In genomic region chr6:124964638-124965037, GRCm38 (mm10) we compare ENCODE assay signal across 8 mouse cellular contexts. TPM values are rescaled to one million over a fixed set of nuclear protein-coding genes. Genes with fewer than 3 reads are reported as not detected.
A peak's percentile ranks its signal among the peaks of the same experiment; 100 is the strongest.
DNase-seq lines count a peak whose midpoint lies in the region; ATAC-seq and TF ChIP-seq lines count a peak whose summit lies in the region.

No protein-coding gene starts in this region.

- H3K79me2 ChIP-seq in CH12.LX (replicated peaks; ENCODE audit: control insufficient read depth, extremely low read depth, insufficient read depth, poor library complexity, severe bottlenecking), result peaks cover 26% of the 10 kb centered on the region

- ATAC-seq in forebrain, embryonic 11.5 days (replicated peaks; ENCODE audit: low FRiP score), result peak; percentile 28
- ATAC-seq in liver, embryonic 11.5 days (replicated peaks; ENCODE audit: low FRiP score), result peak; percentile 21; the same call in 1 of the 2 replicates

- TF ChIP-seq RAD21 in CH12.LX (IDR thresholded peaks at IDR 0.05; ENCODE audit: low read depth, low read length), result no peak

- TF ChIP-seq CTCF in gastrocnemius, adult 2 months (IDR thresholded peaks at IDR 0.05), result no peak
- TF ChIP-seq CTCF in CH12.LX (conservative IDR thresholded peaks at IDR 0.05 in 1 of 2, IDR thresholded peaks at IDR 0.05 in 1 of 2; ENCODE audit: low read depth in 2 of 2, low read length in 2 of 2), result no peak
- TF ChIP-seq CTCF in small intestine, adult 2 months (IDR thresholded peaks at IDR 0.05; ENCODE audit: extremely low read depth, insufficient read length, insufficient replicate concordance, low read depth, low read length), result no peak

- dilution Hi-C loops in CH12.LX (cut with MboI; ENCODE audit: extremely low pct_ligation_motif_present, extremely low pct_unique_long_range_greater_than_20kb, low sequenced_read_pairs), result no loop called here

- H3K4me3 ChIP-seq in gastrocnemius, adult 2 months, result peak overlapping the region; percentile 92
- H3K4me3 ChIP-seq in CH12.LX (replicated peaks in 1 of 3; ENCODE audit: low read depth in 2 of 3, low read length in 2 of 3, poor library complexity in 1 of 3), result peak overlapping the region; percentile 69 to 86 (median 84)
- H3K4me3 ChIP-seq in forebrain, embryonic 11.5 days (ENCODE audit: low read depth, low read length), result peak overlapping the region; percentile 78
- peak overlapping the region; percentile 85 for H3K4me3 ChIP-seq in liver, embryonic 11.5 days (ENCODE audit: low read depth, low read length)
- H3K4me3 ChIP-seq in small intestine, adult 2 months (ENCODE audit: low read depth, low read length), result peak overlapping the region; percentile 88

- H3K27ac ChIP-seq in gastrocnemius, adult 2 months, result peak overlapping the region; percentile 94
- peak overlapping the region; percentile 69 for H3K27ac ChIP-seq in CH12.LX (ENCODE audit: insufficient read depth, low read depth)
- H3K27ac ChIP-seq in forebrain, embryonic 11.5 days (ENCODE audit: low read depth, low read length), result no peak overlapping the region
- peak overlapping the region; percentile 94 for H3K27ac ChIP-seq in liver, embryonic 11.5 days (ENCODE audit: low read depth, low read length)
- H3K27ac ChIP-seq in small intestine, adult 2 months (ENCODE audit: insufficient read depth, low read depth, low read length), result peak overlapping the region; percentile 83; the same call in 1 of the 2 replicates

- H3K4me2 ChIP-seq in CH12.LX (ENCODE audit: insufficient read depth, low read depth, poor library complexity, severe bottlenecking), result peak overlapping the region; percentile 65
- peak overlapping the region; percentile 92 for H3K4me2 ChIP-seq in forebrain, embryonic 11.5 days (ENCODE audit: low read depth, low read length, severe bottlenecking)
- H3K4me2 ChIP-seq in liver, embryonic 11.5 days, result peak overlapping the region; percentile 96

- H3K36me3 ChIP-seq in CH12.LX (replicated peaks in 1 of 2; ENCODE audit: control insufficient read depth in 1 of 2, insufficient read depth in 1 of 2, low read length in 1 of 2), result peaks cover 26 to 58% of the 10 kb centered on the region in 2 experiments
- peaks cover 4% of the 10 kb centered on the region; the same call in 1 of the 2 replicates for H3K36me3 ChIP-seq in forebrain, embryonic 11.5 days (ENCODE audit: control insufficient read depth, insufficient read depth, low read length)
- peaks cover 16% of the 10 kb centered on the region; the same call in 1 of the 2 replicates for H3K36me3 ChIP-seq in liver, embryonic 11.5 days (ENCODE audit: control insufficient read depth, insufficient read depth, low read length)
- peaks cover 14% of the 10 kb centered on the region for H3K36me3 ChIP-seq in small intestine, adult 2 months (ENCODE audit: control insufficient read depth, insufficient read depth, low read length)

- H3K9ac ChIP-seq in CH12.LX (ENCODE audit: insufficient read depth, low read depth), result peak overlapping the region; percentile 73
- H3K9ac ChIP-seq in forebrain, embryonic 11.5 days (ENCODE audit: low read length), result peak overlapping the region; percentile 95
- H3K9ac ChIP-seq in liver, embryonic 11.5 days (ENCODE audit: low read depth, low read length), result peak overlapping the region; percentile 94

- DNase-seq in gastrocnemius, adult 2 months, result no peak
- no peak for DNase-seq in gastrocnemius, postnatal 36 days
- peak; percentile 49 for DNase-seq in CH12.LX (ENCODE audit: extremely low read depth)
- no peak for DNase-seq in forebrain, embryonic 11.5 days (ENCODE audit: low spot score)
- no peak for DNase-seq in liver, embryonic 11.5 days (ENCODE audit: low spot score)
- no peak for DNase-seq in cerebellum, adult 18-20 months
- no peak for DNase-seq in B cell, adult 2 months

- 44% methylated on average over 16 of the region's 16 CpGs for WGBS in forebrain, embryonic 11.5 days
- WGBS in liver, embryonic 11.5 days, result 25% methylated on average over 16 of the region's 16 CpGs
- 11% methylated on average over 16 of the region's 16 CpGs for WGBS in small intestine, adult 2 months

- H3K4me1 ChIP-seq in CH12.LX (ENCODE audit: control insufficient read depth in 1 of 2, insufficient read depth in 2 of 2), result peaks cover 2 to 28% of the 10 kb centered on the region in 2 experiments; a peak in 3 of 4 replicates
- peaks cover 7% of the 10 kb centered on the region; the same call in 1 of the 2 replicates for H3K4me1 ChIP-seq in forebrain, embryonic 11.5 days (replicated peaks; ENCODE audit: control insufficient read depth, insufficient read depth, low read length)
- peaks cover 13% of the 10 kb centered on the region for H3K4me1 ChIP-seq in liver, embryonic 11.5 days (replicated peaks; ENCODE audit: control insufficient read depth, insufficient read depth, low read length)
- peaks cover 7% of the 10 kb centered on the region for H3K4me1 ChIP-seq in small intestine, adult 2 months (ENCODE audit: control insufficient read depth, insufficient read depth, insufficient read length, low read length)

- in situ Hi-C loops in CH12.LX (cut with MboI; ENCODE audit: low pct_ligation_motif_present, low pct_unique_long_range_greater_than_20kb, low sequenced_read_pairs), result no loop called here

- H3K27me3 ChIP-seq in CH12.LX (replicated peaks), result no peaks in the 10 kb centered on the region
- no peaks in the 10 kb centered on the region for H3K27me3 ChIP-seq in forebrain, embryonic 11.5 days (ENCODE audit: control insufficient read depth, insufficient read depth, low read length)
- H3K27me3 ChIP-seq in liver, embryonic 11.5 days (replicated peaks; ENCODE audit: control insufficient read depth, insufficient read depth, low read length), result no peaks in the 10 kb centered on the region
- H3K27me3 ChIP-seq in small intestine, adult 2 months (ENCODE audit: control insufficient read depth, insufficient read depth, low read length), result no peaks in the 10 kb centered on the region

- intact Hi-C loops in gastrocnemius, adult 2 months (cut with DNase I), result loop anchor here (1.0 to 10.0 kb wide), 6 partner anchors 34 to 135 kb away; partner anchors contain the start of genes Cdca3, Ing4, P3h3 and Usp5
- intact Hi-C loops in gastrocnemius, postnatal 36 days (cut with DNase I), result loop anchor here (2.0 kb wide), 1 partner anchor 62 kb away; no protein-coding TSS in a partner anchor

- H3K9me3 ChIP-seq in CH12.LX (replicated peaks; ENCODE audit: low read length), result peaks cover 8% of the 10 kb centered on the region
- H3K9me3 ChIP-seq in forebrain, embryonic 11.5 days (ENCODE audit: control insufficient read depth, low read length), result no peaks in the 10 kb centered on the region
- H3K9me3 ChIP-seq in liver, embryonic 11.5 days (ENCODE audit: control insufficient read depth, low read length), result no peaks in the 10 kb centered on the region; the same call in 1 of the 2 replicates

- no peak for TF ChIP-seq EP300 in CH12.LX (IDR thresholded peaks at IDR 0.05; ENCODE audit: low read length)

- no peak for TF ChIP-seq POLR2A in CH12.LX (IDR thresholded peaks at IDR 0.05; ENCODE audit: low read depth, low read length)
- TF ChIP-seq POLR2A in small intestine, adult 2 months (IDR thresholded peaks at IDR 0.05; ENCODE audit: low read depth, low read length), result no peak

RNA-seq across cellular contexts. Expression of gene Cops7a, which starts 0.7 kb away (rescaled TPM):
- total RNA-seq in gastrocnemius, adult 2 months (2021), result 100 to 1,000 TPM; 108 to 115 TPM
- 100 to 1,000 TPM in 1 of 2 experiments, 10 to 100 TPM in 1; 98.3 to 107 TPM for total RNA-seq in gastrocnemius, postnatal 36 days (2021)
- total RNA-seq in CH12.LX (2012; rRNA removed) (85.6 and 104 TPM in 2 replicates), CH12.LX (2014; rRNA removed) (62.8 and 73.2 TPM in 2 replicates)
- 98.6 and 114 TPM in 2 replicates for polyA plus RNA-seq in CH12.LX (2012; ENCODE audit: insufficient read length, low read depth)
- polyA plus RNA-seq in forebrain, embryonic 11.5 days (2014; fragmentation: Nextera tagmentation; extraction: Ambion mirVana), result 111 and 122 TPM in 2 replicates
- polyA plus RNA-seq in liver, embryonic 11.5 days (2014; fragmentation: Nextera tagmentation; extraction: Ambion mirVana), result 147 and 159 TPM in 2 replicates
- polyA plus RNA-seq in small intestine, adult 2 months (2012; rRNA removed), result 82.6 and 131 TPM in 2 replicates

RNA-seq across cellular contexts. Expression of gene Pianp, which starts 31.9 kb away (rescaled TPM):
- total RNA-seq in gastrocnemius, adult 2 months (2021), result under 1 TPM; 0.22 to 0.41 TPM
- 1 to 10 TPM in 1 of 2 experiments, under 1 TPM in 1; 0.10 to 1.3 TPM for total RNA-seq in gastrocnemius, postnatal 36 days (2021)
- 0.08 TPM in 1 of 2 replicates, not detected in the other for total RNA-seq in CH12.LX (2012; rRNA removed)
- not detected in 2 replicates for total RNA-seq in CH12.LX (2014; rRNA removed)
- not detected in 2 replicates for polyA plus RNA-seq in CH12.LX (2012; ENCODE audit: insufficient read length, low read depth)
- 2.5 TPM in 2 replicates for polyA plus RNA-seq in forebrain, embryonic 11.5 days (2014; fragmentation: Nextera tagmentation; extraction: Ambion mirVana)
- polyA plus RNA-seq in liver, embryonic 11.5 days (2014; fragmentation: Nextera tagmentation; extraction: Ambion mirVana), result 0.30 and 0.40 TPM in 2 replicates
- polyA plus RNA-seq in small intestine, adult 2 months (2012; rRNA removed), result 2.8 and 5.0 TPM in 2 replicates

RNA-seq across cellular contexts. Expression of gene Mlf2, which starts 33.5 kb away (rescaled TPM):
- 100 to 1,000 TPM; 202 to 204 TPM for total RNA-seq in gastrocnemius, adult 2 months (2021)
- total RNA-seq in gastrocnemius, postnatal 36 days (2021), result 100 to 1,000 TPM; 201 to 209 TPM
- total RNA-seq in CH12.LX (2012; rRNA removed) (116 and 129 TPM in 2 replicates), CH12.LX (2014; rRNA removed) (109 and 124 TPM in 2 replicates)
- polyA plus RNA-seq in CH12.LX (2012; ENCODE audit: insufficient read length, low read depth), result 203 and 210 TPM in 2 replicates
- 450 and 480 TPM in 2 replicates for polyA plus RNA-seq in forebrain, embryonic 11.5 days (2014; fragmentation: Nextera tagmentation; extraction: Ambion mirVana)
- polyA plus RNA-seq in liver, embryonic 11.5 days (2014; fragmentation: Nextera tagmentation; extraction: Ambion mirVana), result 257 and 264 TPM in 2 replicates
- 212 and 412 TPM in 2 replicates for polyA plus RNA-seq in small intestine, adult 2 months (2012; rRNA removed)

RNA-seq across cellular contexts. Expression of gene Zfp384, which starts 44.3 kb away (rescaled TPM):
- total RNA-seq in gastrocnemius, adult 2 months (2021), result 10 to 100 TPM; 24.4 to 28.0 TPM
- total RNA-seq in gastrocnemius, postnatal 36 days (2021), result 10 to 100 TPM; 20.3 to 22.8 TPM
- total RNA-seq in CH12.LX (2012; rRNA removed), result 14.0 and 14.5 TPM in 2 replicates
- 14.9 and 17.0 TPM in 2 replicates for total RNA-seq in CH12.LX (2014; rRNA removed)
- 32.0 and 34.4 TPM in 2 replicates for polyA plus RNA-seq in CH12.LX (2012; ENCODE audit: insufficient read length, low read depth)
- polyA plus RNA-seq in forebrain, embryonic 11.5 days (2014; fragmentation: Nextera tagmentation; extraction: Ambion mirVana), result 9.0 and 10.2 TPM in 2 replicates
- 7.6 and 7.9 TPM in 2 replicates for polyA plus RNA-seq in liver, embryonic 11.5 days (2014; fragmentation: Nextera tagmentation; extraction: Ambion mirVana)
- polyA plus RNA-seq in small intestine, adult 2 months (2012; rRNA removed), result 28.6 and 57.0 TPM in 2 replicates

RNA-seq across cellular contexts. Expression of gene Ptms, which starts 44.7 kb away (rescaled TPM):
- 10 to 100 TPM; 65.5 to 99.4 TPM for total RNA-seq in gastrocnemius, adult 2 months (2021)
- 100 to 1,000 TPM; 101 to 129 TPM for total RNA-seq in gastrocnemius, postnatal 36 days (2021)
- total RNA-seq in CH12.LX (2012; rRNA removed) (11.0 and 12.8 TPM in 2 replicates), CH12.LX (2014; rRNA removed) (7.0 and 8.1 TPM in 2 replicates)
- polyA plus RNA-seq in CH12.LX (2012; ENCODE audit: insufficient read length, low read depth), result 96.6 and 99.6 TPM in 2 replicates
- 369 and 455 TPM in 2 replicates for polyA plus RNA-seq in forebrain, embryonic 11.5 days (2014; fragmentation: Nextera tagmentation; extraction: Ambion mirVana)
- polyA plus RNA-seq in liver, embryonic 11.5 days (2014; fragmentation: Nextera tagmentation; extraction: Ambion mirVana), result 75.1 and 80.6 TPM in 2 replicates
- 683 and 1,784 TPM in 2 replicates for polyA plus RNA-seq in small intestine, adult 2 months (2012; rRNA removed)
